Mouse (Mus musculus) lung, embryonic 14.5 days (tissue): ENCODE results near the gene Hoxc5. TPM values are rescaled to one million over a fixed set of nuclear protein-coding genes. Genes with fewer than 3 reads are reported as not detected.

Source experiments
- ATAC-seq: fragments of 200-750 bp; cut with Nextera tagmentation; 2 replicates; pipeline ENCODE4 v1.8.0; 2017; ENCODE audit warnings: mild to moderate bottlenecking, moderate TSS enrichment, moderate library complexity; ENCODE audit not compliant: insufficient read depth
- DNase-seq: peaks from one replicate; pipeline ENCODE4 v3.0.0-alpha.2; 2015
- H3K27ac ChIP-seq: fragments of 300-500 bp; sonication (generic); 2 replicates; pipeline ENCODE4 v1.5.1; 2014; ENCODE audit warnings: low read depth, mild to moderate bottlenecking, moderate library complexity
- H3K27me3 ChIP-seq: fragments of 300-500 bp; sonication (generic); 2 replicates; pipeline ENCODE4 v1.6.1; 2014; ENCODE audit warnings: low read length, control low read depth; ENCODE audit not compliant: insufficient read depth
- H3K36me3 ChIP-seq: fragments of 300-500 bp; sonication (generic); 2 replicates; pipeline ENCODE4 v1.6.1; 2014; ENCODE audit warnings: control low read depth; ENCODE audit not compliant: insufficient read depth
- H3K4me1 ChIP-seq: fragments of 300-500 bp; sonication (generic); 2 replicates; pipeline ENCODE4 v1.6.1; 2014; ENCODE audit warnings: antibody characterized with exemption, control low read depth; ENCODE audit not compliant: insufficient read depth
- H3K4me2 ChIP-seq: fragments of 300-500 bp; sonication (generic); 2 replicates; pipeline ENCODE4 v1.6.1; 2014; ENCODE audit warnings: mild to moderate bottlenecking
- H3K4me3 ChIP-seq: fragments of 300-500 bp; sonication (generic); 2 replicates; pipeline ENCODE4 v1.5.1; 2014; ENCODE audit warnings: low read depth, low read length
- H3K9ac ChIP-seq: fragments of 300-500 bp; sonication (generic); 2 replicates; pipeline ENCODE4 v1.6.1; 2014
- H3K9me3 ChIP-seq: fragments of 300-500 bp; sonication (generic); 2 replicates; pipeline ENCODE4 v1.6.1; 2016; ENCODE audit warnings: low read depth, low read length, control low read depth
- CTCF ChIP-seq: IDR thresholded peaks from 2 replicates; pipeline ENCODE4 v1.5.1; 2016; ENCODE audit warnings: antibody characterized with exemption, low read depth
- WGBS: fragments of 180-500 bp; shearing (Covaris S2); extraction: QIAGEN DNeasy Blood & Tissue Kit; methylation state at CpG from one replicate; pipeline ENCODE4 v1.1.7; 2014; 5-methylcytosine and 5-hydroxymethylcytosine counted together
- polyA plus RNA-seq: library from polyadenylated mRNA; unstranded; fragments of >200 nt; fragmentation: Nextera tagmentation; extraction: Ambion mirVana; gene quantifications from 2 replicates; pipeline ENCODE4 v1.2.1, GENCODE M21; 2014

Hoxc5 gene
- polyA plus RNA-seq, 1 experiment from 2014 or later = 0.62 TPM

- no peak for TF ChIP-seq CTCF
- under 1% methylated on average over 14 of the region's 14 CpGs for WGBS
- peaks cover 92% of the 10 kb centered on the region for H3K27me3 ChIP-seq
- ATAC-seq (no peak), DNase-seq (no peak)
- no peaks in the 10 kb centered on the region for H3K36me3 ChIP-seq
- H3K4me2 ChIP-seq = peak overlapping the region; percentile 72
- H3K4me3 ChIP-seq = peak overlapping the region; percentile 51
- H3K9ac ChIP-seq = peak overlapping the region; percentile 50; the same call in 1 of the 2 replicates
- H3K27ac ChIP-seq = no peak overlapping the region
- H3K4me1 ChIP-seq = no peaks in the 10 kb centered on the region
- no peaks in the 10 kb centered on the region for H3K9me3 ChIP-seq
These were observed 68.3 kb downstream of the Hoxc5 start for GRCm38 (mm10) chr15:103035548-103035881.

GRCm38 (mm10) chr15:103037579-103037978 lies 70.3 kb downstream of the Hoxc5 start:
- no peak for ATAC-seq
- Histone ChIP-seq H3K9ac (no peak overlapping the region), H3K4me3 (no peak overlapping the region), H3K36me3 (no peaks in the 10 kb centered on the region), H3K27ac (no peak overlapping the region), H3K4me2 (no peak overlapping the region), H3K9me3 (no peaks in the 10 kb centered on the region), H3K27me3 (peaks cover 92% of the 10 kb centered on the region), H3K4me1 (no peaks in the 10 kb centered on the region)
- no peak for DNase-seq
- no peak for TF ChIP-seq CTCF
- 28% methylated on average over 1 of the region's 1 CpGs for WGBS

GRCm38 (mm10) chr15:103038701-103039480 lies 71.6 kb downstream of the Hoxc5 start:
- Histone ChIP-seq H3K4me3 (no peak overlapping the region), H3K9me3 (no peaks in the 10 kb centered on the region), H3K27ac (no peak overlapping the region), H3K27me3 (peaks cover 89% of the 10 kb centered on the region), H3K9ac (no peak overlapping the region), H3K36me3 (no peaks in the 10 kb centered on the region), H3K4me2 (no peak overlapping the region), H3K4me1 (no peaks in the 10 kb centered on the region)
- ATAC-seq = no peak
- no peak for TF ChIP-seq CTCF
- no peak for DNase-seq
- WGBS = 34% methylated on average over 10 of the region's 10 CpGs

GRCm38 (mm10) chr15:103039609-103040008 lies 72.4 kb downstream of the Hoxc5 start:
- 37% methylated on average over 3 of the region's 3 CpGs for WGBS
- no peak overlapping the region for H3K4me3 ChIP-seq
- H3K27ac ChIP-seq = no peak overlapping the region
- no peaks in the 10 kb centered on the region for H3K4me1 ChIP-seq
- no peak for ATAC-seq
- TF ChIP-seq CTCF = no peak
- H3K4me2 ChIP-seq = no peak overlapping the region
- no peaks in the 10 kb centered on the region for H3K9me3 ChIP-seq
- no peaks in the 10 kb centered on the region for H3K36me3 ChIP-seq
- DNase-seq = no peak
- H3K9ac ChIP-seq = no peak overlapping the region
- H3K27me3 ChIP-seq = peaks cover 83% of the 10 kb centered on the region

GRCm38 (mm10) chr15:103040601-103041000 lies 73.4 kb downstream of the Hoxc5 start:
- H3K9me3 ChIP-seq = no peaks in the 10 kb centered on the region
- no peak overlapping the region for H3K9ac ChIP-seq
- 26% methylated on average over 12 of the region's 12 CpGs for WGBS
- H3K4me2 ChIP-seq = peak overlapping the region; percentile 41
- H3K27me3 ChIP-seq = peaks cover 73% of the 10 kb centered on the region
- no peaks in the 10 kb centered on the region for H3K36me3 ChIP-seq
- DNase-seq = no peak
- ATAC-seq = 0 out of 2 replicates have a peak, but pooled peaks have one; percentile 23
- no peak for TF ChIP-seq CTCF
- no peak overlapping the region for H3K4me3 ChIP-seq
- H3K27ac ChIP-seq = no peak overlapping the region
- H3K4me1 ChIP-seq = no peaks in the 10 kb centered on the region

- no peak for TF ChIP-seq CTCF
- Histone ChIP-seq H3K9me3 (no peaks in the 10 kb centered on the region), H3K27me3 (peaks cover 63% of the 10 kb centered on the region), H3K9ac (no peak overlapping the region), H3K27ac (no peak overlapping the region), H3K4me2 (no peak overlapping the region), H3K36me3 (no peaks in the 10 kb centered on the region), H3K4me1 (no peaks in the 10 kb centered on the region), H3K4me3 (no peak overlapping the region)
- ATAC-seq = no peak
- DNase-seq = no peak
- WGBS = 33% methylated on average over 5 of the region's 5 CpGs
These were observed 74.4 kb downstream of the Hoxc5 start for GRCm38 (mm10) chr15:103041613-103042012.

- ATAC-seq (no peak), DNase-seq (no peak)
- peaks cover 60% of the 10 kb centered on the region for H3K27me3 ChIP-seq
- no peaks in the 10 kb centered on the region for H3K4me1 ChIP-seq
- no peak overlapping the region for H3K27ac ChIP-seq
- no peak overlapping the region for H3K4me2 ChIP-seq
- WGBS = 16% methylated on average over 1 of the region's 1 CpGs
- no peak overlapping the region for H3K4me3 ChIP-seq
- no peak for TF ChIP-seq CTCF
- H3K9ac ChIP-seq = no peak overlapping the region
- H3K9me3 ChIP-seq = no peaks in the 10 kb centered on the region
- H3K36me3 ChIP-seq = no peaks in the 10 kb centered on the region
These were observed 75.0 kb downstream of the Hoxc5 start for GRCm38 (mm10) chr15:103042209-103042608.

- no peak for DNase-seq
- WGBS = 82% methylated on average over 2 of the region's 2 CpGs
- no peak overlapping the region for H3K27ac ChIP-seq
- H3K4me2 ChIP-seq = no peak overlapping the region
- no peaks in the 10 kb centered on the region for H3K9me3 ChIP-seq
- H3K4me3 ChIP-seq = no peak overlapping the region
- no peak for ATAC-seq
- H3K9ac ChIP-seq = no peak overlapping the region
- no peak for TF ChIP-seq CTCF
- H3K27me3 ChIP-seq = peaks cover 19% of the 10 kb centered on the region; the same call in 1 of the 2 replicates
- H3K4me1 ChIP-seq = no peaks in the 10 kb centered on the region
- H3K36me3 ChIP-seq = no peaks in the 10 kb centered on the region
These were observed 84.4 kb downstream of the Hoxc5 start for GRCm38 (mm10) chr15:103051670-103052069.
